Mouse (Mus musculus) embryonic fibroblast, embryonic 13.5 days (primary cell): ENCODE results near the gene Neu1. TPM values are rescaled to one million over a fixed set of nuclear protein-coding genes. Genes with fewer than 3 reads are reported as not detected.
"Not testable (repeated sequence)": the region's sequence is repeated elsewhere in the genome, so short reads cannot be mapped to it uniquely, and the experiment has no call there.

Experiments
- H3K27ac ChIP-seq: 2 replicates; pipeline ENCODE4 v1.5.1; 2012; ENCODE audit warnings: low read length, control low read depth, inconsistent platforms; ENCODE audit not compliant: insufficient read depth
- H3K4me1 ChIP-seq: 2 replicates; pipeline ENCODE4 v1.6.1; 2011; ENCODE audit warnings: low read length; ENCODE audit not compliant: control insufficient read depth, insufficient read depth
- H3K4me3 ChIP-seq: 2 replicates; pipeline ENCODE4 v1.5.1; 2011; ENCODE audit warnings: mild to moderate bottlenecking, control low read depth, low read length; ENCODE audit not compliant: insufficient read depth
- CTCF ChIP-seq: IDR thresholded peaks from 2 replicates; pipeline ENCODE4 v1.5.1; 2011; ENCODE audit warnings: mild to moderate bottlenecking, control low read depth, low read length, moderate library complexity, borderline replicate concordance; ENCODE audit not compliant: insufficient read depth
- POLR2A ChIP-seq: IDR thresholded peaks from 2 replicates; pipeline ENCODE4 v1.6.1; 2011; ENCODE audit warnings: low read depth, mild to moderate bottlenecking, control low read depth, low read length, moderate library complexity
- polyA plus RNA-seq: library from polyadenylated mRNA; stranded (reverse); fragments of >200 nt; gene quantifications from 2 replicates; pipeline ENCODE4 v1.2.4, GENCODE M21; 2011; ENCODE audit warnings: low read depth; ENCODE audit not compliant: missing spikeins, insufficient read length

Neu1 gene
- polyA plus RNA-seq, 1 experiment, result 11.3 TPM

DNA sequence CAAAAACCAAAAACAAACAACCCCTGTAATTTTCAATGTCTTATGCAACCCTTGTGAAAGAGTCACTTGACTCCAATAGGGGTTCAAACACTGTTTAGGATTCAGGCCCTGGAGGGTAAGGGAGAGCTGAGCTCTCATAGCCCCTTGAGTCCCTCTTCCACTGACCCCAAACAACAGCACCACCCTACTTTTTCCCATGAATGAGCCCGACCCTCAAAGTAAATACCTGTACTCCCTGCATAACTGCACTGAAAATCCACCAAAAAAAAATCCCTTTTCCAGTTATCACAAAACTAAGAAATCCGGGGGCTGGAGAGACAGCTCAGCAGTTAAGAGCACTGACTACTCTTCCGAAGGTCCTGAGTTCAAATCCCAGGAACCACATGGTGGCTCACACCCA is 24.8 kb downstream of the Neu1 start:
- H3K4me1 ChIP-seq, result no peaks in the 10 kb centered on the region
- H3K27ac ChIP-seq, result no peak overlapping the region
- TF ChIP-seq CTCF (no peak), POLR2A (no peak)
- H3K4me3 ChIP-seq, result no peak overlapping the region

DNA sequence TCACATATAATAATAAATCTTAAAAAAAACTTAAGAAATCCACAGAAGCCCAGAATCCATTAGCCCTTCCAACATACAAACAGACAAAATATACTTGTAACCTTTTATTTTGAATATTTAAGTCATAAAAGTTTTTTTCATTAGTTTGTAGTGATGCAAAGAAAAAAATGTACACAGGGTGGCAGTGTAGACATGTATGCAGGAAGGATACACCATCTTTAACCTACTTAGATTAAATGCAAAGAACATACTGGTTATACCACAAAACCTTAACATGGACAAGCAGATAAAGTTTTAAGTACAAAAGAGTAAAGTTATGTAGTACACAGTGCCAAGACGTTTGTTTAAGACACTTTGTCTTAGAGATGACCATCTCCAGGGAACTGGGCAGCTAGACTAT is 25.3 kb downstream of the Neu1 start:
- Histone ChIP-seq H3K4me1 (peaks cover 2% of the 10 kb centered on the region; the same call in 1 of the 2 replicates), H3K4me3 (no peak overlapping the region), H3K27ac (no peak overlapping the region)
- TF ChIP-seq CTCF (no peak), POLR2A (no peak)

DNA sequence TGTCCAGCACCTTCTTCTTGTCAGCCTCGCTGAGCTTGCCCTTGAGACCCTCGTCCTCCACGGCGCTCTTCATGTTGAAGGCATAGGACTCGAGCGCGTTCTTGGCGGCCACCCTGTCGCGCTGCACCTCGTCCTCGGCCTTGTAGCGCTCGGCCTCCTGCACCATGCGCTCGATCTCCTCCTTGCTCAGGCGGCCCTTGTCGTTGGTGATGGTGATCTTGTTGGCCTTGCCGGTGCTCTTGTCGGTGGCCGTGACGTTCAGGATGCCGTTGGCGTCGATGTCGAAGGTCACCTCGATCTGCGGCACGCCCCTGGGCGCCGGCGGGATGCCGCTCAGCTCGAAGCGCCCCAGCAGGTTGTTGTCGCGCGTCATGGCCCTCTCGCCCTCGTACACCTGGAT is 26.2 kb downstream of the Neu1 start:
- H3K4me1 ChIP-seq, H3K27ac ChIP-seq, H3K4me3 ChIP-seq: not testable (repeated sequence)

DNA sequence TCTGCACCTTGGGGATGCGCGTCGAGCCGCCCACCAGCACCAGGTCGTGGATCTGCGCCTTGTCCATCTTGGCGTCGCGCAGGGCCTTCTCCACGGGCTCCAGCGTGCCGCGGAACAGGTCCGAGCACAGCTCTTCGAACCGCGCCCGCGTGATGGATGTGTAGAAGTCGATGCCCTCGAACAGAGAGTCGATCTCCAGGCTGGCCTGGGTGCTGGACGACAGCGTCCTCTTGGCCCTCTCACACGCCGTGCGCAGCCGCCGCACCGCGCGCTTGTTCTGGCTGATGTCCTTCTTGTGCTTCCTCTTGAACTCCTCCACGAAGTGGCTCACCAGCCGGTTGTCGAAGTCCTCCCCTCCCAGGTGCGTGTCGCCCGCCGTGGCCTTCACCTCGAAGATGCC is 26.9 kb downstream of the Neu1 start:
- H3K4me1 ChIP-seq, H3K27ac ChIP-seq, H3K4me3 ChIP-seq: not testable (repeated sequence)

DNA sequence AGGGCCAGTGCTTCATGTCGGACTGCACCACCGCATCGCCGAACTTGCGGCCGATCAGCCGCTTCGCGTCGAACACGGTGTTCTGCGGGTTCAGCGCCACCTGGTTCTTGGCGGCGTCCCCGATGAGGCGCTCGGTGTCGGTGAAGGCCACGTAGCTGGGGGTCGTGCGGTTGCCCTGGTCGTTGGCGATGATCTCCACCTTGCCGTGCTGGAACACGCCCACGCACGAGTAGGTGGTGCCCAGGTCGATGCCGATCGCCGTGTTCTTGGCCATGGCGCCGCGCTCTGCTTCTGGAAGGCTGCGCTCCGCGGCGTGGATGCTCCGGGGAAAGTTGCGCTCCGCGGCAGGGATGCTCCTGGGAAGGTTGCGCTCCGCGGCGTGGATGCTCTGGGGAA is 27.7 kb downstream of the Neu1 start:
- H3K27ac ChIP-seq, H3K4me1 ChIP-seq: not testable (repeated sequence)
- H3K4me3 ChIP-seq, result peak overlapping the region; percentile 16; the same call in 1 of the 2 replicates

DNA sequence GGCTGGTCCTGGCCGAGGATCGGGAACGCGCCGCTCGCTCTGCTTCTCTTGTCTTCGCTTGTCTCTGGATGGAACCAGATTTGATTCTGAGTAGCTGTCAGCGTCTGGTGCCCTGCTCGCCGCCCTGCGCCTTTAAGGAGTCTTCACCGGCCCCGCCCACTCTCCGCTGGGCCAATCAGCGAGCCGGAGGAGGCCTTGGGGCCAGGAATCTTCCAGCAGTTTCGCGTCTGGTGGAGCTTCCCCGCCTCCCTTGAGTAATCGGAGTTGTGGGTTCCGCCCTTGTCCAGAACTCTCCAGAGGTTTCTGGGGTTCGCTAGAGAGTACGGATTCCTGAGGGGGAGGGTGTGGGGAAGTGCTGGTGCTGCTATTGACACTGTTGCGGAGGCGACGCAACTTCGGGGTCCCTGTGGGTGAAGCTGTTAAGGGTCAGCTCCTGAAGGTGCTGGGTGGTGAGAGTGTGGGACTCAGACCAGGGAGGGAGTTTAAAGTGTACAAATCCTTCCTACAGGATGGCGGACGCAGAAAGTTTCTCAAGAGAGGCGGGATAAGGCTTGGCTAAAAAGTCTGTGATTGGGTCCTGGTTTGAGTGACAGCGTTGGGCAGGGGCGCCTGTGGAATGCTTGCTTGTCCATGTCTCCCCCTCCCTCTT is 28.2 kb downstream of the Neu1 start, which contains the start of gene Hspa1b:
Gene Hspa1b, minus strand, starts transcription at position 109 of the 649 bp plus-strand sequence.
- not testable (repeated sequence) for H3K4me1 ChIP-seq
- peak within 1 kb of the TSS; percentile 77 for H3K4me3 ChIP-seq
- peak; percentile 78 for TF ChIP-seq POLR2A
- peak within 1 kb of the TSS; percentile 98 for H3K27ac ChIP-seq

GRCm38 (mm10) chr17:34959881-34960515 is 28.9 kb downstream of the Neu1 start:
- peak; percentile 54 for TF ChIP-seq POLR2A
- TF ChIP-seq CTCF, result no peak
- Histone ChIP-seq H3K27ac (peak overlapping the region; percentile 98), H3K4me3 (peak overlapping the region; percentile 77), H3K4me1 (peaks cover 6% of the 10 kb centered on the region; the same call in 1 of the 2 replicates)

DNA sequence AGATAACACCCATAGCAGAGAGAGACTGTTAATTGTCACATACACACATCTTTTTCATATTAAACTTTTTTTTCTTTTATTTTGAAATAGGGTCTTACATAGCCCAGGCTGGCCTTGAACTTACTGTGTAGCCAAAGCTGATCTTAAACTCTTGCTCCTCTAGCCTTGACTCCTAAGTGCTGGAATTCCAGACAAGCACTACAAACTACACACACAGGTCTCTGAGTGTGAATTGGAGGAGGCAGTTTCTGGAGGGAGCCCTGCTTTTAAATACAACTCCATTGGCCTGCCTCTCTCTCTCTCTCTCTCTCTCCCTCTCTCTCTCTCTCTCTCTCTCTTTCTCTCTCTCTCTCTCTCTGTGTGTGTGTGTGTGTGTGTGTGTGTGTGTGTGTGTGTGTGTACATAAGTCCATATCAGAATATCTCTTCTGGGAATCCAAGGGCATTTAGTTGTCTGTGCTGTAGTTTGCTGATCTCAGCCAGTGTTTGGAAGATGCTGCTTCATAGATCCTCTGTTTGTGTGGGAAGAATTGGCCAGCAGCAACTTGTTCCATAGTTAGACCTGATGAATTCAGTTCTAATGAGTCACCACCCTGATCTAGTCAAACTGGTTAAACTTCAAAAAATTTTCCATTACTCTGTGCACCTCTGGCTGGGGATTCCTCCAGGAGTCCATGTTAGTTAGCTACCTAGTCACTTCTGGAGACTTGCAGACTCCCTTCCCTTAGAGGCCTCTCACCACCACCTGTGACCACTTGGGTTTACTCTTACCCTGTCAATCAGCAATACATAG is 29.8 kb downstream of the Neu1 start:
- no peak; the same call in 1 of the 2 replicates for TF ChIP-seq POLR2A
- H3K4me3 ChIP-seq, result no peak overlapping the region
- peak overlapping the region; percentile 98 for H3K27ac ChIP-seq
- H3K4me1 ChIP-seq, result peaks cover 6% of the 10 kb centered on the region

DNA sequence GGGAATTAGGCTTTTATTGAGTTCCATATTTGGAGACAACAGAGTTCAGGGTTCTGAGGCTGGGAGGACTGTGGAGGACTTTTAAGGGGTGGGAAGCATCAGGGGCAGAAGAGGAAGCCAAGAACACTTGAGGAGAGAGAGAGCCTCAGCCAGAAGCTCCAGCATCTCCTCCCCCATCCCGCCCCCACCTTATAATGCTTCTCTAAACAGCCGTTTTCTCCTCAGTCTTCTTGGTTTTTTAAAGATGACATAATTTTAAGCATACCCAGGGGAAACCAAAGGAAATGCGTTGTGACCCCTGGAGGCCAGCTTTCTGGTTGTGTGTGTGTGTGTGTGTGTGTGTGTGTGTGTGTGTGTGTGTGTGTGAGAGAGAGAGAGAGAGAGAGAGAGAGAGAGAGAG is 31.1 kb downstream of the Neu1 start:
- peak overlapping the region; percentile 98 for H3K27ac ChIP-seq
- H3K4me3 ChIP-seq, result no peak overlapping the region
- TF ChIP-seq CTCF (no peak), POLR2A (no peak)

DNA sequence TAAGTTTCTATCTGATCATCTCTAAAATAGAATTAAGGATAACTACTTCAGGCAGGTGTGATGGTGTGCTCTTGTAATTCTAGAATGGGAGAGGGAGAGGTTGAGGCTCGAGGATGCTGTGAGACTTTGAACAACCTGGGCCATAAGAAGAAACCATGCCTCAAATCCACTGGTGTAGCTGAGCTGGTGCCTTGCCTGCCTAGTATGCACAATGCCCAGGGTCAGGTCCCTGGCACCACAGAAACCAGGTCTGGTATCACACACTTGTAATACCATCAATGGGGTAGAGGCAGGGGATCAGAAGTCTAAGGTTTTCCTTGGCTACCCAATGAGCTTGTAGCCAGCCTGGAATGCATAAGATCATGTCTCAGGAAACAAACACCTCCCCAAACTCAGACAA is 31.8 kb downstream of the Neu1 start:
- TF ChIP-seq POLR2A, result no peak
- TF ChIP-seq CTCF, result no peak
- Histone ChIP-seq H3K4me1 (peaks cover 6% of the 10 kb centered on the region), H3K27ac (peak overlapping the region; percentile 98), H3K4me3 (no peak overlapping the region)

More for the DNA sequence above, 31.1 kb downstream of the Neu1 start:
- peaks cover 6% of the 10 kb centered on the region for H3K4me1 ChIP-seq
